Mouse (Mus musculus) heart, adult 2 months (tissue): ENCODE results near the gene Opalin. TPM values are rescaled to one million over a fixed set of nuclear protein-coding genes. Genes with fewer than 3 reads are reported as not detected.

ENCODE experiments used
- DNase-seq, 2 experiments: peaks; one replicate each; pipeline ENCODE4 v3.0.0; 2021
- H3K27ac ChIP-seq: fragments of 200-600 bp; 2 replicates; pipeline ENCODE4 v1.8.1; 2022
- H3K27me3 ChIP-seq: fragments of 200-500 bp; 2 replicates; pipeline ENCODE4 v1.6.1; 2012; ENCODE audit warnings: mild to moderate bottlenecking, low read length, inconsistent platforms, mixed read lengths; ENCODE audit not compliant: control insufficient read depth, insufficient read depth
- H3K36me3 ChIP-seq: fragments of 200-500 bp; 2 replicates; pipeline ENCODE4 v1.6.1; 2012; ENCODE audit warnings: low read length, inconsistent platforms; ENCODE audit not compliant: control insufficient read depth, insufficient read depth
- H3K4me1 ChIP-seq: fragments of 200-500 bp; 2 replicates; pipeline ENCODE4 v1.6.1; 2011; ENCODE audit warnings: low read length; ENCODE audit not compliant: control insufficient read depth, insufficient read depth
- H3K4me3 ChIP-seq: fragments of 200-600 bp; 2 replicates; pipeline ENCODE4 v1.8.1; 2022
- H3K79me2 ChIP-seq: fragments of 200-500 bp; replicated peaks from 2 replicates; pipeline ENCODE4 v1.6.1; 2012; ENCODE audit warnings: mild to moderate bottlenecking, inconsistent platforms, low read length, moderate library complexity, mixed read lengths; ENCODE audit not compliant: control insufficient read depth, insufficient read depth
- H3K9ac ChIP-seq: fragments of 200-500 bp; 2 replicates; pipeline ENCODE4 v1.6.1; 2012; ENCODE audit warnings: low read depth, mild to moderate bottlenecking, control low read depth, inconsistent platforms, low read length, mixed read lengths
- CTCF ChIP-seq: fragments of 200-600 bp; IDR thresholded peaks from 2 replicates; pipeline ENCODE4 v1.8.1; 2022; ENCODE audit warnings: antibody characterized with exemption, mild to moderate bottlenecking, moderate library complexity
- EP300 ChIP-seq: fragments of 200-500 bp; IDR thresholded peaks from 2 replicates; pipeline ENCODE4 v1.6.1; 2011; ENCODE audit warnings: low read depth, low read length, control low read depth; ENCODE audit not compliant: insufficient read depth
- POLR2A ChIP-seq: fragments of 200-500 bp; IDR thresholded peaks from 2 replicates; pipeline ENCODE4 v1.6.1; 2011; ENCODE audit warnings: mild to moderate bottlenecking, low read depth, low read length, control low read depth; ENCODE audit not compliant: insufficient read depth
- WGBS: fragments of 180-500 bp; shearing (Covaris S2); methylation state at CpG from one replicate; pipeline ENCODE4 v1.1.7; 2018; 5-methylcytosine and 5-hydroxymethylcytosine counted together
- intact Hi-C: fragments of 180-260 bp; cut with DNase I; formaldehyde crosslinking; loops from one replicate; pipeline ENCODE4 v1.15.1; 2025
- polyA plus RNA-seq: library from polyadenylated mRNA; depleted of rRNA; stranded (reverse); fragments of >200 nt; gene quantifications from 2 replicates; pipeline ENCODE4 v1.2.3, GENCODE M21; 2012
- total RNA-seq, 2 experiments: library from RNA; stranded (reverse); gene quantifications; 2 replicates each; pipeline ENCODE4 v1.2.3; 2021

Opalin gene
- total and polyA plus RNA-seq, 3 experiments, result not detected

- Histone ChIP-seq H3K27me3 (peaks cover 3% of the 10 kb centered on the region; the same call in 1 of the 2 replicates), H3K9ac (no peak overlapping the region), H3K36me3 (no peaks in the 10 kb centered on the region), H3K4me1 (no peaks in the 10 kb centered on the region), H3K4me3 (no peak overlapping the region), H3K27ac (no peak overlapping the region), H3K79me2 (no peaks in the 10 kb centered on the region)
- TF ChIP-seq EP300 (no peak), CTCF (no peak), POLR2A (no peak)
- intact Hi-C loops, result no loop called here
- DNase-seq, result no peak
- WGBS, result 82% methylated on average over 17 of the region's 17 CpGs
These were observed 37.1 kb upstream of the Opalin start for GRCm38 (mm10) chr19:41113911-41114531.

DNA sequence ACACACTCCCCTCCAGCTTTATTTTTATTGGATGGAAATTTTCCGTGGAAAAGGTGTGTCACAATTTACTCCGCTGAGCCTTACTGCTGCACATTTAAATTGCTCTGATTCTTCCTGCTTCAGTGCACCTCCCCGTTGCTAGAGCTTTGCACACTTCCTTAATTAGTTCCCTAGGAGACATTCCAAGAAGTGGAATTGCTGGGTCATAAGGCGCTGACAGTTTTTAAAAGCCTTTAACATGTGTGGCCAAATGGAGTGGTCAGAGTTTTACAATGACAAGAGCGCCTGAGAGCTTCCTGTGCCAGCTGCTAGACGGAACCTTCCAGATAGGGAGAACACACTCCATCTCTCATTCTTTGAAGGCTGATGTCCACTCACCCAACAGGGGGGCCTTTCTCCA, 35.7 kb upstream of the Opalin start:
- no peak overlapping the region for H3K4me3 ChIP-seq
- no peaks in the 10 kb centered on the region for H3K4me1 ChIP-seq
- H3K36me3 ChIP-seq, result no peaks in the 10 kb centered on the region
- intact Hi-C loops, result no loop called here
- H3K79me2 ChIP-seq, result no peaks in the 10 kb centered on the region
- 23% methylated on average over 6 of the region's 6 CpGs for WGBS
- peaks cover 3% of the 10 kb centered on the region; the same call in 1 of the 2 replicates for H3K27me3 ChIP-seq
- H3K9ac ChIP-seq, result no peak overlapping the region
- no peak overlapping the region for H3K27ac ChIP-seq
- no peak for DNase-seq
- no peak for TF ChIP-seq POLR2A

- no peak overlapping the region for H3K4me3 ChIP-seq
- no peaks in the 10 kb centered on the region for H3K36me3 ChIP-seq
- DNase-seq, result no peak
- no peak for TF ChIP-seq POLR2A
- TF ChIP-seq CTCF, result no peak
- no peak for TF ChIP-seq EP300
- H3K79me2 ChIP-seq, result no peaks in the 10 kb centered on the region
- peaks cover 3% of the 10 kb centered on the region; the same call in 1 of the 2 replicates for H3K27me3 ChIP-seq
- no peak overlapping the region for H3K9ac ChIP-seq
- no peak overlapping the region for H3K27ac ChIP-seq
- H3K4me1 ChIP-seq, result no peaks in the 10 kb centered on the region; the same call in 1 of the 2 replicates
- intact Hi-C loops, result loop anchor here (5.0 kb wide), 1 partner anchor 97 kb away; the partner anchor contains the start of gene Tll2
- 57% methylated on average over 5 of the region's 5 CpGs for whole genome bisulfite sequencing
These were observed 33.1 kb upstream of the Opalin start for GRCm38 (mm10) chr19:41109991-41110390.

GRCm38 (mm10) chr19:41109496-41109895, 32.6 kb upstream of the Opalin start:
- intact Hi-C loops, result loop anchor here (5.0 kb wide), 1 partner anchor 98 kb away; the partner anchor contains the start of gene Tll2
- Histone ChIP-seq H3K36me3 (no peaks in the 10 kb centered on the region), H3K79me2 (no peaks in the 10 kb centered on the region), H3K27me3 (no peaks in the 10 kb centered on the region; the same call in 1 of the 2 replicates), H3K9ac (no peak overlapping the region), H3K27ac (no peak overlapping the region), H3K4me1 (no peaks in the 10 kb centered on the region; the same call in 1 of the 2 replicates), H3K4me3 (no peak overlapping the region)
- TF ChIP-seq EP300, result no peak
- no peak for TF ChIP-seq CTCF
- TF ChIP-seq POLR2A, result no peak
- no peak for DNase-seq
- WGBS, result 67% methylated on average over 8 of the region's 8 CpGs

GRCm38 (mm10) chr19:41108666-41109065, 31.8 kb upstream of the Opalin start:
- WGBS, result 48% methylated on average over 7 of the region's 7 CpGs
- H3K4me3 ChIP-seq, result no peak overlapping the region
- no peaks in the 10 kb centered on the region for H3K27me3 ChIP-seq
- no peak for DNase-seq
- no peak for TF ChIP-seq EP300
- TF ChIP-seq CTCF, result no peak
- no peak for TF ChIP-seq POLR2A
- intact Hi-C loops, result loop anchor here (5.0 kb wide), 1 partner anchor 99 kb away; the partner anchor contains the start of gene Tll2
- no peak overlapping the region for H3K27ac ChIP-seq
- H3K36me3 ChIP-seq, result no peaks in the 10 kb centered on the region
- H3K79me2 ChIP-seq, result no peaks in the 10 kb centered on the region
- no peaks in the 10 kb centered on the region; the same call in 1 of the 2 replicates for H3K4me1 ChIP-seq
- no peak overlapping the region for H3K9ac ChIP-seq

DNA sequence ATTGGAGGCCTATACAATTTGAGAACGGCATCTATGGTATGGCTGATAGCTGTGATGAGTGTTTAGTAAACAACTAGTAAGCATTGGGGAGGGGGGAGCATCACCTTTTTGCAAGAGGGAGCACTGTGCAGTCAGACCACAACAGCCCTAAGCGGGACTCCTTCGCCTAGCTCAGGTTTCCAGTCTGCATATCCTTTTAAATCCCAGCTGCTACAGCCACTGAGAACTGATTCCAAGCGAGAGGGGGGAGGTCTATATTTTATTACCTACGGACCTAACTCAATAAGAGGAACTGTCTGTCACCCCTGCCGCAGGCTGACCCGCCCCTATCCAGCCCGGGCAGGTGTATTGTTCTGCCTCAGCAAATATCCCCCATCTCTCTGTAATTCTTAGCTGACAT, 30.6 kb upstream of the Opalin start:
- H3K27me3 ChIP-seq, result no peaks in the 10 kb centered on the region
- no peak overlapping the region for H3K9ac ChIP-seq
- no peaks in the 10 kb centered on the region for H3K79me2 ChIP-seq
- WGBS, result 80% methylated on average over 8 of the region's 8 CpGs
- no peak for DNase-seq
- H3K4me1 ChIP-seq, result no peaks in the 10 kb centered on the region; the same call in 1 of the 2 replicates
- no peaks in the 10 kb centered on the region for H3K36me3 ChIP-seq
- H3K27ac ChIP-seq, result no peak overlapping the region
- TF ChIP-seq POLR2A (no peak), CTCF (no peak), EP300 (no peak)
- no peak overlapping the region for H3K4me3 ChIP-seq
- intact Hi-C loops, result loop anchor here (5.0 kb wide), 1 partner anchor 100 kb away; the partner anchor contains the start of gene Tll2
